Mouse (Mus musculus): Measurements from ENCODE around the gene Lage3. TPM values are rescaled to one million over a fixed set of nuclear protein-coding genes. Genes with fewer than 3 reads are reported as not detected.
A peak's percentile ranks its signal among the peaks of the same experiment; 100 is the strongest.

The Lage3 gene
- 113 and 114 TPM in 2 replicates for polyA plus RNA-seq (2014; fragmentation: Nextera tagmentation; extraction: Ambion mirVana)

DNA sequence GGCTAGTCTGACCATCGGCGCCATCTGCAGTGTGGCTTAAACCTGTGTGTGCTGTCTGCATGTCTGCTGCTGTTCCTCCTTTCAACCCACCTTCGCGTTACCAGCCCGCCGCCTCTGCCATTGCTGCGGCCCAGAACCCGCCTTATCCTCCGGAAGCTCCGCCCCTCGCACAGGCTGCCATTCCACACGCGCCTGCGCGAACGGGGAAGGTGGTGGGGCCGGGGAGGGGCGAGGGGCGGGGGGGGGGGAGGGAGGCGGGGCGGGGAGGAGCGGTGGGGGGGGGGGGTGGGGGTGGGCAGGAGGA lies at the start of gene Lage3:
TSS of gene Lage3 (minus strand) at position 152 of the 304 bp plus-strand sequence.
- Histone ChIP-seq H3K9ac (peak within 1 kb of the TSS; percentile 48), H3K4me2 (peak within 1 kb of the TSS; percentile 67), H3K36me3 (ENCODE audit: insufficient read depth) (no peaks in the 10 kb centered on the region), H3K27me3 (ENCODE audit: insufficient read depth, low read length) (no peaks in the 10 kb centered on the region), H3K9me3 (ENCODE audit: low read depth, low read length) (no peaks in the 10 kb centered on the region), H3K4me3 (ENCODE audit: low read depth, low read length) (peak within 1 kb of the TSS; percentile 47), H3K4me1 (ENCODE audit: insufficient read depth) (no peaks in the 10 kb centered on the region), H3K27ac (ENCODE audit: low read depth) (no peak within 1 kb of the TSS)
- ATAC-seq (ENCODE audit: insufficient read depth), result peak; percentile 89
- DNase-seq, result peak; percentile 87
- no peak for TF ChIP-seq CTCF (IDR thresholded peaks at IDR 0.05; ENCODE audit: low read depth)
- WGBS, result 27% methylated on average over 11 of the region's 22 CpGs

- ATAC-seq (ENCODE audit: insufficient read depth) (no peak), DNase-seq (no peak)
- no peak for TF ChIP-seq CTCF (IDR thresholded peaks at IDR 0.05; ENCODE audit: low read depth)
- H3K4me3 ChIP-seq (ENCODE audit: low read depth, low read length), result no peak overlapping the region
- no peak overlapping the region for H3K9ac ChIP-seq
- H3K27me3 ChIP-seq (ENCODE audit: insufficient read depth, low read length), result no peaks in the 10 kb centered on the region
- 84% methylated on average over 3 of the region's 3 CpGs for WGBS
- no peaks in the 10 kb centered on the region for H3K9me3 ChIP-seq (ENCODE audit: low read depth, low read length)
- H3K4me2 ChIP-seq, result no peak overlapping the region
- H3K4me1 ChIP-seq (ENCODE audit: insufficient read depth), result no peaks in the 10 kb centered on the region
- no peak overlapping the region for H3K27ac ChIP-seq (ENCODE audit: low read depth)
- no peaks in the 10 kb centered on the region for H3K36me3 ChIP-seq (ENCODE audit: insufficient read depth)
Observed at GRCm38 (mm10) chrX:74400136-74400535, 46.7 kb upstream of the Lage3 start.

- WGBS, result 12% methylated on average over 27 of the region's 30 CpGs
- DNase-seq (peak; percentile 91), ATAC-seq (ENCODE audit: insufficient read depth) (peak; percentile 100)
- Histone ChIP-seq H3K27me3 (ENCODE audit: insufficient read depth, low read length) (no peaks in the 10 kb centered on the region), H3K4me2 (peak within 1 kb of the TSS; percentile 67), H3K36me3 (ENCODE audit: insufficient read depth) (no peaks in the 10 kb centered on the region), H3K4me3 (ENCODE audit: low read depth, low read length) (peak within 1 kb of the TSS; percentile 51), H3K9me3 (ENCODE audit: low read depth, low read length) (no peaks in the 10 kb centered on the region), H3K27ac (ENCODE audit: low read depth) (peak within 1 kb of the TSS; percentile 88), H3K4me1 (ENCODE audit: insufficient read depth) (no peaks in the 10 kb centered on the region), H3K9ac (peak within 1 kb of the TSS; percentile 77)
- TF ChIP-seq CTCF (IDR thresholded peaks at IDR 0.05; ENCODE audit: low read depth), result peak; percentile 64
Observed at GRCm38 (mm10) chrX:74392535-74393443, 39.4 kb upstream of the Lage3 start, which contains the start of the genes Fam3a and Ikbkg. Gene Fam3a (minus strand): TSS chrX:74393272. Gene Ikbkg (plus strand): TSS chrX:74393290.

DNA sequence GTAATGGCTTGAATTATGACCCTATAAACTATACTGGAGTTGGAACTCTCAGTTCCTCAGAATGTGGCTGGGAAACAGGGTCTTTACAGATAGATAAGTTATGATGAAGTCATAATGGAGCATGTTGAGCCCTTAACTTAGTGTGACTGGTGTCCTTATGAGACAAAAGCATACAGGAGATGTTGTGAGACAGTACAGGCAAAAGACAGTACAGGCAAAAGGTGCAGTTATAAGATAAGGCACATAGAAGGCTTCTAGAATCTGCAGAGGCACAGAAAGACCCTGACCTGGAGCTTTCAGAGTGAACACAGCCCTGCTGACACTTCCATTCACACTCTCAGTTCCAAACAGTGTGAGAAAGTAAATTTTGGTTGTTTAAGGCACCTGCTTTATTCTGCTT lies 34.7 kb upstream of the Lage3 start:
- Histone ChIP-seq H3K27me3 (ENCODE audit: insufficient read depth, low read length) (no peaks in the 10 kb centered on the region), H3K4me3 (ENCODE audit: low read depth, low read length) (no peak overlapping the region), H3K9me3 (ENCODE audit: low read depth, low read length) (no peaks in the 10 kb centered on the region), H3K27ac (ENCODE audit: low read depth) (no peak overlapping the region), H3K36me3 (ENCODE audit: insufficient read depth) (peaks cover 3% of the 10 kb centered on the region; the same call in 1 of the 2 replicates), H3K9ac (no peak overlapping the region), H3K4me2 (no peak overlapping the region), H3K4me1 (ENCODE audit: insufficient read depth) (no peaks in the 10 kb centered on the region)
- TF ChIP-seq CTCF (IDR thresholded peaks at IDR 0.05; ENCODE audit: low read depth), result no peak
- DNase-seq (no peak), ATAC-seq (ENCODE audit: insufficient read depth) (no peak)

DNA sequence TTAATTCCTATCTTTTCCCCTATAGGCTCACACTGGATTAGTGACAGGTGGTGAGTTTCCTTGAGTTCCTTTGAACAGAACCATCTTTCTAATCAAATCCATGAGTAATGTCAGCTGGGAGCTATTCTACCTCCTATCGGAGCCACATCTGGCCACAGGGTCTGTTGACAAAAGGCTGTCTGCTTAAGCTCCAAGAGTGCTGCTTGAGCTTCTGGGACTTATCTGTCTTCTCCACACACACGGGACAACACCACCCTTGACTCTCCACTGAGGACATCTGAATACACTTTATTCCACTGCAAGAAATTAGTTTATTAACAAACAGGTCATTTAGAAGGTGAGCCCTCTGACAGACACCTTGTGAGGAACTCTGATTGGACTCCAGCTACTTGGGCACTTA lies 31.0 kb upstream of the Lage3 start:
- WGBS, result 78% methylated on average over 2 of the region's 2 CpGs
- H3K9ac ChIP-seq, result no peak overlapping the region

GRCm38 (mm10) chrX:74372888-74373549 lies 19.6 kb upstream of the Lage3 start, which contains the start of the genes Ubl4a and Slc10a3:
Gene Ubl4a (minus strand): TSS chrX:74373218.
Gene Slc10a3 (minus strand): TSS chrX:74373349.
- peak; percentile 92 for DNase-seq
- H3K4me2 ChIP-seq, result peak within 1 kb of the TSS; percentile 66
- WGBS, result 15% methylated on average over 32 of the region's 32 CpGs

More for the DNA sequence above, 31.0 kb upstream of the Lage3 start:
- Histone ChIP-seq H3K9me3 (ENCODE audit: low read depth, low read length) (no peaks in the 10 kb centered on the region), H3K4me1 (ENCODE audit: insufficient read depth) (no peaks in the 10 kb centered on the region), H3K4me3 (ENCODE audit: low read depth, low read length) (no peak overlapping the region), H3K4me2 (no peak overlapping the region), H3K27me3 (ENCODE audit: insufficient read depth, low read length) (no peaks in the 10 kb centered on the region), H3K27ac (ENCODE audit: low read depth) (no peak overlapping the region), H3K36me3 (ENCODE audit: insufficient read depth) (peaks cover 3% of the 10 kb centered on the region; the same call in 1 of the 2 replicates)
- ATAC-seq (ENCODE audit: insufficient read depth) (no peak), DNase-seq (no peak)
- TF ChIP-seq CTCF (IDR thresholded peaks at IDR 0.05; ENCODE audit: low read depth), result no peak

More at GRCm38 (mm10) chrX:74372888-74373549, 19.6 kb upstream of the Lage3 start, which contains the start of the genes Ubl4a and Slc10a3:
- ATAC-seq (ENCODE audit: insufficient read depth), result peak; percentile 91
- peak within 1 kb of the TSS; percentile 51 for H3K9ac ChIP-seq
- H3K4me1 ChIP-seq (ENCODE audit: insufficient read depth), result no peaks in the 10 kb centered on the region
- no peak within 1 kb of the TSS for H3K27ac ChIP-seq (ENCODE audit: low read depth)
- no peaks in the 10 kb centered on the region for H3K27me3 ChIP-seq (ENCODE audit: insufficient read depth, low read length)
- TF ChIP-seq CTCF (IDR thresholded peaks at IDR 0.05; ENCODE audit: low read depth), result no peak
- peak within 1 kb of the TSS; percentile 48 for H3K4me3 ChIP-seq (ENCODE audit: low read depth, low read length)
- no peaks in the 10 kb centered on the region for H3K36me3 ChIP-seq (ENCODE audit: insufficient read depth)
- no peaks in the 10 kb centered on the region for H3K9me3 ChIP-seq (ENCODE audit: low read depth, low read length)

Measured in lung, embryonic 14.5 days (tissue).